Mouse (Mus musculus): Measurements from ENCODE around the gene Zfp511.

- TF ChIP-seq CTCF (IDR thresholded peaks at IDR 0.05; ENCODE audit: extremely low read depth, insufficient read depth, insufficient read length, insufficient replicate concordance): no peak
- no peak for TF ChIP-seq POLR2A (IDR thresholded peaks at IDR 0.05; ENCODE audit: low read depth, low read length)
Measured at GRCm38 (mm10) chr7:140067397-140067796, 31.2 kb downstream of the Zfp511 start.
